Mouse (Mus musculus) left cerebral cortex, postnatal 36 days (tissue): ENCODE measurements around the gene Cmtm5. TPM values are rescaled to one million over a fixed set of nuclear protein-coding genes. Genes with fewer than 3 reads are reported as not detected.
"Not testable (repeated sequence)": the region's sequence is repeated elsewhere in the genome, so short reads cannot be mapped to it uniquely, and the experiment has no call there.

Experiments
- DNase-seq, 2 experiments: peaks; one replicate each; pipeline ENCODE4 v3.0.0; 2021 to 2022; ENCODE audit warnings: low spot score in 2 of 2, mixed read lengths in 1 of 2
- intact Hi-C: fragments of 180-260 bp; cut with DNase I; formaldehyde crosslinking; loops from one replicate; pipeline ENCODE4 v1.15.1; 2025
- total RNA-seq, 2 experiments: library from RNA; stranded (reverse); gene quantifications; 2 replicates each; pipeline ENCODE4 v1.2.3; 2021

Gene Cmtm5
- total RNA-seq, 2 experiments from 2014 or later: 56.6 to 59.4 TPM

- intact Hi-C loops: no loop called here
- no peak for DNase-seq
These were observed 6.3 kb upstream of the Cmtm5 start for GRCm38 (mm10) chr14:54929801-54930200.

GRCm38 (mm10) chr14:54930431-54930830 is 5.6 kb upstream of the Cmtm5 start:
- no peak for DNase-seq
- intact Hi-C loops: no loop called here

DNA sequence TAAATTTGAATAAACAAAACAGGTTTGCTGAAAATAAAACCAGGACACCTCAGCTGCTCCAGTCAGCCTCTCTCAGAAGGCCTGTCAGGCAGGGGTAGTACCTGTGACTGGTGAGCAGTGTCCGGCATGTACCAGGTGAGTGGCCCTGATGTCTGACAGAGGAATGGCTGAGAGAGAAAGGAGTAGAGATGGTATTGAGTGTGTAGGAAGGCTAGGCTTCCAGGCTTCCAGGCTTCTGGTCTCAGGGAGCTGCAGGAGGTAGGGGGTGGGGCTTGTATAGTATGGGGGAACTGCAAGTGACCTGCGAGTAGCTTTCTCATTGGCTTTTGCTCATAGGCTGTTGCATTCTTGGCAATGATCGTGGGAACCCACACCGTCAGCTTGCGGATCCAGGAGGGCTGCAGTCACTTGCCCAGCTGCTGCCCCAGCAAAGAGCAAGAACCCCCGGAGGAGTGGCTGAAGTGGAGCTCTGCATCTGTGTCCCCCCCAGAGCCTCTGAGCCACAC is 3.4 kb upstream of the Cmtm5 start, which contains the start of gene Il25:
Gene Il25 (plus strand): TSS at position 51 of the 506 bp plus-strand sequence.
- intact Hi-C loops: no loop called here
- DNase-seq: no peak

- DNase-seq: no peak
- intact Hi-C loops: no loop called here
These were observed 735 bp downstream of the Cmtm5 start for GRCm38 (mm10) chr14:54936831-54937160.

- no peak for DNase-seq
- intact Hi-C loops: loop anchor here (2.0 kb wide), 1 partner anchor 37 kb away; no protein-coding TSS in a partner anchor
These were observed 1.5 kb downstream of the Cmtm5 start for GRCm38 (mm10) chr14:54937361-54938182.

- DNase-seq: no peak
- intact Hi-C loops: loop anchor here (2.0 kb wide), 1 partner anchor 38 kb away; no protein-coding TSS in a partner anchor
These were observed 2.6 kb downstream of the Cmtm5 start for GRCm38 (mm10) chr14:54938431-54939219.

DNA sequence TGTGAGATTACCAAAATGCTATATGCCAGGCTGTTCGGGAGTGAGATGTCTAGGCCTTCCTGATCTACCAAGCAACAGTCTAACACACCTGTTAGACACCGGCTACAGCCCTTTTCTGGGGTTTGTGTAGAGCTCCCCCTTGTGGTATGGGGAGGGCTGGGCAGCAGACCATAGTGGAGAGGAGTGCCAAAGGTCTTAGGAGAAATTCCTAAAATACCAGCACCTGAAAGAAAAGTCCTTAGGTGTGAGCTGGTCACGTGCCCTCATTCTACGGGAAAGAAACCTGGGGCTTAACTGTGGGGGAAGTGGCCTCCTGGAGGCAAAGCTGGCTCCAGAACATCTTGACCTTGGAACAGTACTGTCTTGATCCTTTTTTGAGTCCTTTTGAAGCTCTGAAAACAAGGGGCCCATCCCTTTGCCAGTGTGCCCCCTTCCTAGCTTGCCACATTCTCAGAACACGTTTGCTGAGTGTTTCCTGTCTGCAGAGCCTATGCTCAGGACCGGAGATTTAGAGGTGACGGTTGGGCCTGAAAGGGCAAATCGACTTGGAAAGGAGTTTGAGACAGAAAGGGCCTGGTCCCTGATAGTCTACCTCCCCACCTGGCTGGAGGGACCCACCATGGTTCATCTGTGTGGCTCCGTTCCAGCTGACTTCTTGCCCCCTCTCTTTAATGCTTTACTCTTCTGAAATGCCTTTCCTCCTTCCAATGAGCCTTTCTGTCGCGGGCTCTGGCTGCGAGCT is 3.5 kb downstream of the Cmtm5 start:
- DNase-seq: peak; percentile 32 to 54
- intact Hi-C loops: loop anchor here (2.0 kb wide), 1 partner anchor 39 kb away; no protein-coding TSS in a partner anchor

DNA sequence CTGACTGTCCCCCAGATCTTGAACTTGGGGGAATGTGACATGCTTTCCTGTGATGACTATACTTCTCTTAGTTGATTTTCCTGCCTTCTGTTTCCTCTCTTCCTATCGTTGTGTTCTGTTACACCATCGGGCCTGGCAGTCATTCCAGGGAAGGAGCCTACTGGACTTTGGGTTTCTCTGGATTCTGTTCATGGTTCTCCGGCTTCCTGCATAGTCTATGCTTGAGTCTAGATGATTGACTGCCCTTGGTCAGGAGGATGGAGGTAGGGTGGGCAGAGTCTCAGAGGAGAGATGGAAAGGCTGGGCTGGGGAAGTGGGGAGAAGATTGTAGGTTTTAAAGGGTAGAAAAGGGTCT is 4.1 kb downstream of the Cmtm5 start:
- intact Hi-C loops: no loop called here
- no peak for DNase-seq

DNA sequence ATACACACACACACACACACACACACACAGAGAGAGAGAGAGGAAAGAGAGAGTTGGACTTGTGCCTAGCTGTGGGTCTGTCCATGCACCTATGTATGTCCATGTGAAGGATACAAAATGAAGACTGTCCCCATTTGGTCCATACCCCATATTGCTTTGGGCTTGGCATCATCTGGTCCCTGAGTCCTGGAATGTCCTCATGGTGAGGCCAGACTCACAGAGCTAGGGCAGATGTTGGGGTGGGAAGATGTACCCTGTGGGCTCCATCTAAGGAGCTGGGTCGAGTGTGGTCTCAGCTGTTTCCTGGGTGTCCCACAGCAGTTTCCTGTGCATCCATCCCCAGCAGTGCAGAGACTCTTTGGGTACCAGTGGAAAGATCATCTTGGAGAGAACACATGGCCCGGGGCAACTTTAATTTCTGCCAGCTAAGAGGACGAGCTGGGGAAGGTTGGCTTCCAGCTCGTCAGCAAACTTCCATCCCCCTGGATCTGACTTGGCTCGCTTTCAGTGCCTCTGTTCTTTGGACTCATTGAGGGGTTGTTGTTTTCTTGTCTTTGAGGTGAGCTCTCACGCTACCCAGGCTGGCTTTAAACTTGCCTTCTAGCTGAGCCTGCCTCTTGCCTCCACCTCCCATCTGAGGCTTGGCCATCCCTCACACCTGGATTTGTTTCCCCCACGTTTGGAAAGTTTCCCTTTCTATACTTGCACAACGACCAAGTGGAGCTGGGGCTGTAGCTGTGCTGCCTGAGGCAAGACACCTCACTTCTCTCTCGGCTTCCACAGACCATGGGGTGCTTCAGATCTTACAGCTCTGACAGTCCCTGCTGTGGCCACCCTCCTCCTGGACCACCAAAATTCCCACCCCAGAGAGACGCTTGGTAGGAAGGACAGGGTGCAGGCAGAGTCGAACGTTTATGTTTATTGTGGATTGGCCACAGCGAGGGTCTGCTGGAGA is 5.2 kb downstream of the Cmtm5 start:
- DNase-seq: no peak
- intact Hi-C loops: no loop called here

DNA sequence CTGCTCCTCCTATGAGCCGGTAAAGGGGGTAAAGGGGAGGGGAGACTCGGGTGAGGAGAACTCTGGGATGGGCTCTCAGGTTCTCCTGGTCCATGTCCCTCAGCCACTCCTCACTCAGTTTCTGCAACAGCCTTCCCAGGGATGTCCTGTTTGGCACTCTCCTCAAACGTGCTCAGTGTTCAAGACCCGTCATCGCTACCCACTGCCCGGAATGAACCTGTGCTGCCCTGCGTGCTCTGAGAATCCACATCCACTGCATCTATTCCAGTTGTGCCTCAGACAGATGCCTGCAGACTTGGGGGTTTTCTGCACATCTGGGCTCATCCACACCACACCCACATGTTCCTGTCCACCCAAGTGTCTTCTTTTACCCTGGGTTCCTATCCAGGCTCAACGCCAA is 6.4 kb downstream of the Cmtm5 start:
- DNase-seq: no peak
- intact Hi-C loops: no loop called here

DNA sequence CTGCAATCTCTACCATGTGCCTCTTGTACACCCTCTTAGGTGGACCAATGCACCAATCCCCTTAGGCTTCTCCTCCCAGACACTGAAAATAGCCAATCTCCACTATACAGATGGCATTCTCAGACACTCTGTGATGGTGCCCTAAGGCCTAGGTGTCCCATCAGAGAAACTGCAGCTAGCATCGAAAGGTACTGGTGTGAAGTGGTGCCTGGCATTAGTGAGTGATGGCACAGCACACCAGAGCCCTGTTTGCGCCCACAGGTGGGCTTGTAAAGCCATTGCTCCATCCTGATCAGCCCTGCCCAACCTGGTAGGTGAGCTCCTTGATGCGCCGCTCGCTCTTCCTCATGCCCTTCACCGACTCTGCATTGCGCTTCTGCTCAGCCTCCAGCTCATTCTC is 7.9 kb downstream of the Cmtm5 start:
- DNase-seq: no peak
- intact Hi-C loops: no loop called here

- intact Hi-C loops: no loop called here
- no peak for DNase-seq
These were observed 8.9 kb downstream of the Cmtm5 start for GRCm38 (mm10) chr14:54944939-54945338.

GRCm38 (mm10) chr14:54945975-54946704 is 10.1 kb downstream of the Cmtm5 start:
- no peak for DNase-seq
- intact Hi-C loops: no loop called here

GRCm38 (mm10) chr14:54947008-54947407 is 10.9 kb downstream of the Cmtm5 start:
- intact Hi-C loops: not testable (repeated sequence)

DNA sequence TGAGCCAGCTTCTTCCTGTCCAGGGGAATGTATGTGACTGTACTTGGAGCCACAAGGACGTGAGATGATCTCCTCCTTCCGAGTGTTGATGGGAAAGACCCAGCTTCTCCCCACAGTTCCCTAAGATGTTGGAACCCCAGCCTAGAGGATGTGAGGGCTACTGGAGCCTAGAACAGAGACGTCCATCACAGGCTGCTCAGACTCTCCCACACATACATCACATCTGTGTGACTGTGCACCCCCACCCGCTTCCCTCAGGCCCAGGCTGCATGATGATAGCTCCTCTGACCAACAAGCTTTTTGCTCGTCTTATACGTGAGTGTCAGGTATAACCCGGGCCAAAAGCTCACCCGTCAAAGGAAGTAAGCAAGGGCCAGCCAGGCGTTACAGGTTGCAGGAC is 12.7 kb downstream of the Cmtm5 start:
- intact Hi-C loops: loop anchor here (1.0 kb wide), 1 partner anchor 26 kb away; no protein-coding TSS in a partner anchor
- DNase-seq: no peak

More at GRCm38 (mm10) chr14:54947008-54947407, 10.9 kb downstream of the Cmtm5 start:
- DNase-seq: not testable (repeated sequence)

- DNase-seq: no peak
- intact Hi-C loops: no loop called here
These were observed 14.4 kb downstream of the Cmtm5 start for GRCm38 (mm10) chr14:54950493-54950892.

- intact Hi-C loops: no loop called here
- no peak for DNase-seq
These were observed 15.5 kb downstream of the Cmtm5 start for GRCm38 (mm10) chr14:54951587-54951986.

DNA sequence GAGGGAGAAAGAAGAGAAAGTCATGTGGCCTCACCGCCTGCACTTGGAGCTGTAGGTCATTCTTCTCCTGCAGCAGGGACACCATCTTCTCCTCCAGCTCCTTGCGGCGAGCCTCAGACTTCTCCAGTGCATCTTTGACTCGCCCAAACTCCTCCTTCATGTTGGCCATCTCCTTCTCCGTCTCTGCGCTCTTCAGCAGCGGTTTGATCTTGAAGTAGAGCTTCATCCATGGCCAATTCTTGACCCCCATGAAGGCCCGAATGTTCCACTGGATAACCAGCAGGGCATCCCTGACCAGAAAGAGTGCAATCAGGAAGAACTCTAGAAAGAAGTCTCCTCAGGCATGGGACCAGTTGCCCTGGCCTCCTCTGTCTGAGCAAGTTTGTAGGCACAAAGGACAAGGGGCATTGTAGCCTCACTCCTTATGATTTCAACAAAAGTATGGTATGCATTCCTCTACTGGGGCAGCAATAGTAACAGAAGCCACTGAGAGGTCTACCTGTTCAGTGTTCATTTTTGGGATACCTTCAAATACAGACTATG is 17.7 kb downstream of the Cmtm5 start:
- intact Hi-C loops: no loop called here

More for the DNA sequence above, 17.7 kb downstream of the Cmtm5 start:
- DNase-seq: no peak
